21 mouse cellular contexts compared by ENCODE assay signal in the genomic region with DNA sequence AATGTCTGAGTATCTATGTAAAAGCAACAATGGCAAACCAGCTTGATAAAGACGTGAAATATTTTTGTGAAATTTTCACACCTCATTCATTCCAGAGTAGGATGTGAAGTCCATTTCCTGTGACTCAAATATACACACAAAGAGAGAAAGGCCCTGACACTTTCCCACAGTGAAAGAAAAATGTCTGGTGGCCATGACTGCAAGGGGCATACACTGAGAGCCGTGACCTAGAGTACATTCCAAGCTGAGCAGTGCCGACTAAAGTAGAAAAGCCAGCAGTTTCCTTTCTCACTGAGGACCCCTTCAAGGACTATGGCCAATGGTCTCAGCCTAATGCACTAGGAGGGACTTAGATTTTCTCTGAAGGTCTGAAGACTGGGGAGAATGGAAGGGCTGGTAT.
"Had no signal": no experiment of that assay in that cellular context is flagged by ENCODE, and none has a peak within 500 bp of the region (broad histone marks: within the 10 kb centered on the region; RNA-seq: fewer than 3 reads in every experiment).

No protein-coding gene starts in this region.

- H3K4me3 ChIP-seq: intestine, embryonic 15.5 days; kidney, embryonic 15.5 days; limb, embryonic 12.5 days; limb, embryonic 15.5 days; liver, embryonic 12.5 days; liver, embryonic 15.5 days; megakaryocyte, embryonic 14.5 days; midbrain, embryonic 10.5 days; midbrain, embryonic 13.5 days; myocyte; neural tube, embryonic 13.5 days; stomach, embryonic 15.5 days had no signal

- H3K4me1 ChIP-seq: intestine, embryonic 15.5 days; kidney, embryonic 15.5 days; limb, embryonic 12.5 days; limb, embryonic 15.5 days; liver, embryonic 12.5 days; liver, embryonic 15.5 days; megakaryocyte, embryonic 14.5 days; midbrain, embryonic 10.5 days; midbrain, embryonic 13.5 days; neural tube, embryonic 13.5 days; stomach, embryonic 15.5 days had no signal

- ATAC-seq: intestine, embryonic 15.5 days; liver, embryonic 12.5 days; midbrain, embryonic 13.5 days; midbrain, embryonic 16.5 days had no signal

- H3K27me3 ChIP-seq: intestine, embryonic 15.5 days; kidney, embryonic 15.5 days; limb, embryonic 12.5 days; limb, embryonic 15.5 days; liver, embryonic 12.5 days; liver, embryonic 15.5 days; midbrain, embryonic 13.5 days; neural tube, embryonic 13.5 days; stomach, embryonic 15.5 days had no signal

- H3K9me3 ChIP-seq: intestine, embryonic 15.5 days; kidney, embryonic 15.5 days; limb, embryonic 15.5 days; liver, embryonic 12.5 days; liver, embryonic 15.5 days; megakaryocyte, embryonic 14.5 days; midbrain, embryonic 10.5 days; midbrain, embryonic 13.5 days; neural tube, embryonic 13.5 days; stomach, embryonic 15.5 days had no signal

- H3K9ac ChIP-seq: intestine, embryonic 15.5 days; kidney, embryonic 15.5 days; limb, embryonic 12.5 days; limb, embryonic 15.5 days; liver, embryonic 12.5 days; liver, embryonic 15.5 days; midbrain, embryonic 13.5 days; neural tube, embryonic 13.5 days; stomach, embryonic 15.5 days had no signal

- DNase-seq: kidney, adult 11 months; kidney, adult 8-10 months; left cerebral cortex, postnatal 4 days; lung, postnatal 14 days; retina, postnatal 1 day; right cerebral cortex, postnatal 25 days; spleen, adult 18-20 months; thymus, postnatal 25 days had no signal

- H3K27ac ChIP-seq: intestine, embryonic 15.5 days; kidney, embryonic 15.5 days; limb, embryonic 12.5 days; limb, embryonic 15.5 days; liver, embryonic 12.5 days; liver, embryonic 15.5 days; midbrain, embryonic 10.5 days; midbrain, embryonic 13.5 days; neural tube, embryonic 13.5 days; stomach, embryonic 15.5 days had no signal

- H3K4me2 ChIP-seq: intestine, embryonic 15.5 days; kidney, embryonic 15.5 days; limb, embryonic 12.5 days; limb, embryonic 15.5 days; liver, embryonic 12.5 days; liver, embryonic 15.5 days; midbrain, embryonic 13.5 days; neural tube, embryonic 13.5 days; stomach, embryonic 15.5 days had no signal

- H3K36me3 ChIP-seq: intestine, embryonic 15.5 days; kidney, embryonic 15.5 days; limb, embryonic 12.5 days; limb, embryonic 15.5 days; liver, embryonic 12.5 days; liver, embryonic 15.5 days; midbrain, embryonic 10.5 days; midbrain, embryonic 13.5 days; neural tube, embryonic 13.5 days; stomach, embryonic 15.5 days had no signal
